Mouse (Mus musculus) embryonic fibroblast, embryonic 13.5 days (primary cell): ENCODE measurements around the gene Atp13a1.

Experiments
- CTCF ChIP-seq: IDR thresholded peaks from 2 replicates; pipeline ENCODE4 v1.5.1; 2011; ENCODE audit warnings: mild to moderate bottlenecking, control low read depth, low read length, moderate library complexity, borderline replicate concordance; ENCODE audit not compliant: insufficient read depth
- POLR2A ChIP-seq: IDR thresholded peaks from 2 replicates; pipeline ENCODE4 v1.6.1; 2011; ENCODE audit warnings: low read depth, mild to moderate bottlenecking, control low read depth, low read length, moderate library complexity

GRCm38 (mm10) chr8:69808864-69809403 is 18.0 kb downstream of the Atp13a1 start:
- TF ChIP-seq POLR2A (no peak), CTCF (no peak)
